Mouse (Mus musculus) lung, postnatal 25 days (tissue): ENCODE results near the gene Scimp.
"Not testable (repeated sequence)": the region's sequence is repeated elsewhere in the genome, so short reads cannot be mapped to it uniquely, and the experiment has no call there.

Experiments
- DNase-seq: peaks from one replicate; pipeline ENCODE4 v3.0.0; 2022; ENCODE audit warnings: low spot score

Gene Scimp

GRCm38 (mm10) chr11:70765776-70766445 is 46.5 kb downstream of the Scimp start:
- DNase-seq, result no peak

DNA sequence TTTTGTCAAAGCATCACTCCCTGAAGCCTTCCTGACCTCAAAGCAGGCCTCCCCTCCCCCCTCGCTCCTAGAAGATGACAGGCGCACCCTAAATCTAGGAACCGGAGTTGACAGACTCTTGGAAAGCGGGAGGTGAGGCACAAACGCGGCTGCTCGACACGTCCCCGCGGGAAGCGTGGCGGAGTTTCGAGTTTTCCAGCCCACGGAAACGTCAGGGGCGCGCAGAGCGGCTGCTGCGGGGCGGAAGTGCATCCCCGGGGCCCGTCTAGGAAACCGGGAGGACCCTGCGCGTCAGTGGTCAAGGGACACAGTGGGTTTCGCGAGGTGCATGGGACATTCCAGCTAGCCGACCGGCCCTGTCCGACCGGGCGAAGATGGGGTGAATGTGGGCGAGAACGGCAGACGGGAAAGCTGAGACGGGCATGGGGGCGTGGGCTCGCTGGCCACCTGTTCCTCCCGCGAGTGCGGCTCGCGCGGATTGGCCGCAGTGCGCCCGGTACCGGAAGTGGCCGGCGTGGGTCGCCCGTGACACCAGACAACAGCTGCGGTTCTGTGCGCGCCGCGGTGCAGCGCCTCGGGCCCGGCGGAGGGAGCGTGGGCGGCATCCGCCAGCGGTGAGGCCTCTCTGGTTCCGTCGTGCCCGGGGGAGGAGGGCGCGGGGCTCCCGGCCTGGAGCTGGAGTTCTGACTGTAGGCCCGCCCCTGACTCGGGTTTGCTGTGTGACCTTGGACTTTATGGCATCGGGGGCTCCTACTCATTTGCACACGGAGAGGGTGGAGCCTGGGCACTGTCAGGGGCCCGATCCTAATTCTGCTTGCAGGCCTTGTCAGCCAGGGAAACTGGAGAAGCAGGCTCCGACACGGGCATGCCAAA is 48.2 kb downstream of the Scimp start, which contains the start of gene Zfp3:
Gene Zfp3, plus strand, starts transcription at position 274 of the 873 bp plus-strand sequence.
- DNase-seq, result peak; percentile 78

DNA sequence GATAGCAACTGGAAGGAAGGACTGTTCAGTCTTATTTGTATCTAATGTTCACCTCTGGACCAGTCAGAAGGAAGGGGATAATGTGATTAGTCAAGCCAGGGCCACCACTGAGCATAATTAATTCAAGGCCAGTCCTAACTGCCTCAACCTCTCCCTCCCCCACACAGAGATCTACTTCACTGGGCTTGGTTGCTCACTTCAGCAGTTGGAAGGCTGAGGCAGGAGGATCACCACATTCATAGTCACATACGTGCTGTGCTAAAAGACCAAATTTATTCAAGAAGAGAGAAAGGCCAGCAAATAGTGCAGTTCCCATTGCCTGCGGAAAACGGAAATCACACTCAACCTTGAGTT is 48.8 kb downstream of the Scimp start:
- no peak for DNase-seq

- no peak for DNase-seq
Observed at GRCm38 (mm10) chr11:70762641-70763040, 49.7 kb downstream of the Scimp start.

DNA sequence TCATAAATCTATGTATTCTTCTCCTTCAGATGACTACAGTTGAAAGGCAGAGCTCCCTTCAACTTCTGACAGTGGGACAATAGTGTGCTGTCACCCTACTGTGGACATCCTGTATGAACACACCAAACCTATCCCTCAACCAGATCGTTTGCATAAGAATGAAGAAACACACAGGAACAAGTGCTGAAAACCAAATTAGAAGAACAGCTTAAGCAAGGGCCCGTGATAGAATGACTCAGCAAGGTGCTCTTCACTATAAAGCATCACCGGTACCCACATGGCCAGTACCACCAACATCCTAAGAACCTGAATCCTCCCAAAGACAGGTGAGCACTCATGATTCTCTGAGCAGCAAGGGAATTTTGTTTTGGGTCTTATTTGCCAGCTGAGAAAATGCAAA is 51.9 kb downstream of the Scimp start:
- not testable (repeated sequence) for DNase-seq

DNA sequence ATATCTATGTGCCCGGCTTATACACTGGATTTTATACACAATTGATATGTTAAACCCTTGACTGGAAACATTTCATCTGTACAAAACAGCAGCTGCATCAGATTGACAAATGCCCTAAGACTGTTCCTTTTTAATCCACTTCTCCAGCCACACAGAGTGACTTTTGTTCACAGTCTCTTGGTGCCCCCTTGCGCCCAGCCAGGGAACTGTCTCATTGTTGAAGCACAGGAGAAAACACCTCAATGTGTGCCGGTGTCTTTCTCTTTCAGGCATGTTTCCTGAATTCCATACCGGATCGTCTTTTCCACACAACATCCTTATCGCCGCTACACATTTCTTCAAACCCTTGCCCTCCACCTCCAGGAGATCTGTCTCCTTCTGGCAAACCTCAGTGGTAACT is 56.7 kb downstream of the Scimp start:
- DNase-seq, result peak; percentile 78

GRCm38 (mm10) chr11:70754958-70755357 is 57.4 kb downstream of the Scimp start:
- no peak for DNase-seq

DNA sequence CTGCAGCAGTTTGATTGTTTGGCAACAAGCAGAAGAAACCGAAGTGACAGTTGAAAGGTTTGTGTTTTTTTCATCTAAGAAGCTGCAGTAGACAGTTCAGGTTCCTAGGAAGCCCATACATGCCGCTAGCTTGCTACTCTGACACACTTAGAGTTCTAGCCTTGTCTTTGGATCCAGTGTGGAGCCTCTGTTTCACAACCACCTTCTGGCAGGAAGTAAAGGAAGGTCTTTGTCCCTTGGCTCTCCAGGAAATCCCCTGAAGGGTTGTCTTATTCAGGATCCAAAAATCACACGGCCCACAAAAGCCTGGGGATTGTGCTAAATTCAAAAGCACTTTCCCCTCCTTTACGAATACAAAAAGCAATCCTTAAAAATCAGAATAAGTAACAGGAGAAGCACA is 57.9 kb downstream of the Scimp start:
- no peak for DNase-seq

GRCm38 (mm10) chr11:70753146-70753545 is 59.2 kb downstream of the Scimp start:
- DNase-seq, result no peak

DNA sequence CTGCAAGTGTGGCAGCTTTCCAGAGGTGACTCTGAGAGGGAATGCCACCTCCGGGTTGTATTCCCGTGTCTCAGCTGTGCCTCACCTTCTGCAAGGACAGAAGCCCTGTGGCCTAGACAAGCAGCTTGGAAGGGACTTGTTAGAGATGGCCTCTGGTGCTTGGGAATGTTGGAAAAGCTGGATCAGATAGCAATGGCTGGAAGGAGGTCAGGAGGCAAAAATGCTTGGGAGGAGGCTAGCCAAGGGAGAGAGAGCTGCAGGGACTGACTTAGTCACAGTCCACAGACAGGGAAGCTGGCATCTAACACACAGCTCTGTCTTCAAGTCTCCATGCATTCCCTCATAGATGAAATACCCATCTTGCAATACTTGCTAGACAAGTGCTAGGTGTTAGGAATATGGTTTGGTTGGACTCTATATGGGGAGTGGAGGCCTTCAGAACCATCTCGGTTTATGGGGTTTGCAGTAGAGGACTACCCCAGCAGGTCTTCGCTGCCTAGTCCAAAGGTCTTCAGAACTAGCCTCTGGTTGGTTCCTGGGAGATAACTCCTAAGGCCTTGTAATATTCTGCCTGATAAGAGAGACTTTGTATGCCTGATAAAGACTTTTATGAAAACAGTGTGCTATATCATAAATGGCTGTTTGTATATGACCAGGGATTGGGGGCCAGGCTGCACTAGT is 59.9 kb downstream of the Scimp start:
- DNase-seq, result no peak

- no peak for DNase-seq
Observed at GRCm38 (mm10) chr11:70747876-70748545, 64.4 kb downstream of the Scimp start.

DNA sequence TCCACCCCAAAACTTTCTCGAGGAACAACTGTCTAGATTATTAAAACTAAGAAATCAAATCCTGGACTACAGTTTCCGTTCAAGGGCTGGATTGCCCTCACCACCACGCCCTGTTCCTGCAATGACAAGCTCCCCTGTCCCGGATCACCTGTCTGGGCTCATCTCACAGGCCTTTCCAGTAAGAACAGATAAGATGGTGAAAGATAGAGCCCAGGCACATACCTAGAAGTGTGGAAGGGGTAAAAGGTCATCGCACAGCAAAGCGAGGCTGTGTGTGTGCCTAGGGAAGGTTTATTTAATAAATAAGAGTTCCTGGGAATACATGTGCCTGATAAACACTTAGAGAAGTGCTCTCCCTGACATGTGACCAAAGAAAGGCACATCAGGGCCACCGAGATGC is 66.8 kb downstream of the Scimp start:
- no peak for DNase-seq

GRCm38 (mm10) chr11:70742581-70743459 is 69.6 kb downstream of the Scimp start:
- DNase-seq, result no peak

- no peak for DNase-seq
Observed at GRCm38 (mm10) chr11:70742117-70742516, 70.3 kb downstream of the Scimp start.

GRCm38 (mm10) chr11:70741603-70742002 is 70.8 kb downstream of the Scimp start:
- no peak for DNase-seq
